Mouse (Mus musculus) forebrain, embryonic 14.5 days (tissue): ENCODE data around the gene Tulp4. TPM values are rescaled to one million over a fixed set of nuclear protein-coding genes. Genes with fewer than 3 reads are reported as not detected.
A peak's percentile ranks its signal among the peaks of the same experiment; 100 is the strongest.

Experiments
- ATAC-seq: fragments of 200-750 bp; cut with Nextera tagmentation; 2 replicates; pipeline ENCODE4 v1.8.0; 2017; ENCODE audit warnings: mild to moderate bottlenecking, moderate library complexity
- DNase-seq: peaks from one replicate; pipeline ENCODE4 v3.0.0-alpha.2; 2015; ENCODE audit warnings: low spot score
- H3K27ac ChIP-seq: fragments of 300-500 bp; sonication (generic); 2 replicates; pipeline ENCODE4 v1.5.1; 2014; ENCODE audit warnings: low read depth, mild to moderate bottlenecking, control low read depth, low read length, moderate library complexity
- H3K27me3 ChIP-seq: fragments of 300-500 bp; sonication (generic); replicated peaks from 2 replicates; pipeline ENCODE4 v1.6.1; 2014; ENCODE audit warnings: low read length, control low read depth, mixed read lengths; ENCODE audit not compliant: control insufficient read depth, insufficient read depth
- H3K36me3 ChIP-seq: fragments of 300-500 bp; sonication (generic); 2 replicates; pipeline ENCODE4 v1.6.1; 2014; ENCODE audit warnings: low read length, control low read depth; ENCODE audit not compliant: control insufficient read depth, insufficient read depth
- H3K4me1 ChIP-seq: fragments of 300-500 bp; sonication (generic); 2 replicates; pipeline ENCODE4 v1.6.1; 2014; ENCODE audit warnings: antibody characterized with exemption, low read length, control low read depth; ENCODE audit not compliant: control insufficient read depth, insufficient read depth
- H3K4me2 ChIP-seq: fragments of 300-500 bp; sonication (generic); 2 replicates; pipeline ENCODE4 v1.6.1; 2014; ENCODE audit warnings: mild to moderate bottlenecking, control low read depth, low read length
- H3K4me3 ChIP-seq: fragments of 300-500 bp; sonication (generic); 2 replicates; pipeline ENCODE4 v1.5.1; 2014; ENCODE audit warnings: low read depth, low read length, control low read depth
- H3K9ac ChIP-seq: fragments of 300-500 bp; sonication (generic); 2 replicates; pipeline ENCODE4 v1.6.1; 2014; ENCODE audit warnings: mild to moderate bottlenecking, low read length, control low read depth, moderate library complexity
- H3K9me3 ChIP-seq: fragments of 300-500 bp; sonication (generic); replicated peaks from 2 replicates; pipeline ENCODE4 v1.6.1; 2016; ENCODE audit warnings: low read length, control low read depth, mixed read lengths; ENCODE audit not compliant: control insufficient read depth
- WGBS: fragments of 180-500 bp; shearing (Covaris S2); extraction: QIAGEN DNeasy Blood & Tissue Kit; methylation state at CpG from one replicate; pipeline ENCODE4 v1.1.7; 2014; 5-methylcytosine and 5-hydroxymethylcytosine counted together
- polyA plus RNA-seq: library from polyadenylated mRNA; unstranded; fragments of >200 nt; fragmentation: Nextera tagmentation; extraction: Ambion mirVana; gene quantifications from 2 replicates; pipeline ENCODE4 v1.2.1, GENCODE M21; 2014

Tulp4 gene
- 133 and 181 TPM in 2 replicates for polyA plus RNA-seq

GRCm38 (mm10) chr17:6106361-6107014, at the start of gene Tulp4:
TSS of gene Tulp4 (plus strand) at chr17:6106437.
- peak within 1 kb of the TSS; percentile 98 for H3K27ac ChIP-seq
- peak within 1 kb of the TSS; percentile 87 for H3K4me2 ChIP-seq
- ATAC-seq (peak; percentile 97), DNase-seq (peak; percentile 96)
- H3K9ac ChIP-seq: peak within 1 kb of the TSS; percentile 99
- peaks cover 16% of the 10 kb centered on the region for H3K4me1 ChIP-seq
- 0% methylated on average over 37 of the region's 76 CpGs for WGBS
- 0 out of 2 replicates have a peak, but pooled peaks cover 7% of the 10 kb centered on the region for H3K36me3 ChIP-seq
- peak within 1 kb of the TSS; percentile 86 for H3K4me3 ChIP-seq
- H3K27me3 ChIP-seq: no peaks in the 10 kb centered on the region
- no peaks in the 10 kb centered on the region for H3K9me3 ChIP-seq

- H3K36me3 ChIP-seq: peaks cover 54% of the 10 kb centered on the region
- no peak overlapping the region for H3K4me3 ChIP-seq
- no peaks in the 10 kb centered on the region for H3K4me1 ChIP-seq
- no peak overlapping the region for H3K27ac ChIP-seq
- ATAC-seq (no peak), DNase-seq (no peak)
- no peak overlapping the region for H3K4me2 ChIP-seq
- WGBS: 89% methylated on average over 8 of the region's 8 CpGs
- no peak overlapping the region for H3K9ac ChIP-seq
- H3K9me3 ChIP-seq: no peaks in the 10 kb centered on the region
- H3K27me3 ChIP-seq: no peaks in the 10 kb centered on the region
These were observed 43.4 kb upstream of the Tulp4 start for GRCm38 (mm10) chr17:6062793-6063192.

GRCm38 (mm10) chr17:6063532-6063931, 42.7 kb upstream of the Tulp4 start:
- H3K36me3 ChIP-seq: peaks cover 54% of the 10 kb centered on the region
- no peak overlapping the region for H3K4me2 ChIP-seq
- WGBS: 92% methylated on average over 5 of the region's 5 CpGs

GRCm38 (mm10) chr17:6066021-6066420, 40.2 kb upstream of the Tulp4 start:
- ATAC-seq (no peak), DNase-seq (no peak)
- no peak overlapping the region for H3K9ac ChIP-seq
- H3K4me3 ChIP-seq: no peak overlapping the region
- H3K27ac ChIP-seq: no peak overlapping the region
- H3K9me3 ChIP-seq: no peaks in the 10 kb centered on the region
- H3K36me3 ChIP-seq: peaks cover 60% of the 10 kb centered on the region
- WGBS: 86% methylated on average over 2 of the region's 2 CpGs
- no peaks in the 10 kb centered on the region for H3K4me1 ChIP-seq
- H3K27me3 ChIP-seq: no peaks in the 10 kb centered on the region
- no peak overlapping the region for H3K4me2 ChIP-seq

More at GRCm38 (mm10) chr17:6063532-6063931, 42.7 kb upstream of the Tulp4 start:
- H3K27ac ChIP-seq: no peak overlapping the region
- no peaks in the 10 kb centered on the region for H3K9me3 ChIP-seq
- H3K4me3 ChIP-seq: no peak overlapping the region
- no peaks in the 10 kb centered on the region for H3K27me3 ChIP-seq
- H3K9ac ChIP-seq: no peak overlapping the region
- H3K4me1 ChIP-seq: no peaks in the 10 kb centered on the region
- ATAC-seq (no peak), DNase-seq (no peak)

GRCm38 (mm10) chr17:6067613-6068012, 38.6 kb upstream of the Tulp4 start:
- Histone ChIP-seq H3K9me3 (no peaks in the 10 kb centered on the region), H3K27me3 (no peaks in the 10 kb centered on the region), H3K4me3 (no peak overlapping the region), H3K9ac (no peak overlapping the region), H3K36me3 (peaks cover 71% of the 10 kb centered on the region), H3K27ac (no peak overlapping the region), H3K4me2 (no peak overlapping the region), H3K4me1 (no peaks in the 10 kb centered on the region)
- 95% methylated on average over 7 of the region's 7 CpGs for WGBS
- no peak for DNase-seq
- ATAC-seq: no peak

- Histone ChIP-seq H3K27ac (no peak overlapping the region), H3K4me1 (no peaks in the 10 kb centered on the region), H3K9me3 (no peaks in the 10 kb centered on the region), H3K9ac (no peak overlapping the region), H3K27me3 (no peaks in the 10 kb centered on the region), H3K4me2 (no peak overlapping the region), H3K36me3 (peaks cover 63% of the 10 kb centered on the region), H3K4me3 (no peak overlapping the region)
- DNase-seq: no peak
- no peak for ATAC-seq
- WGBS: 94% methylated on average over 6 of the region's 6 CpGs
These were observed 36.4 kb upstream of the Tulp4 start for GRCm38 (mm10) chr17:6069866-6070265.

GRCm38 (mm10) chr17:6073405-6073804, 32.8 kb upstream of the Tulp4 start:
- Histone ChIP-seq H3K36me3 (peaks cover 43% of the 10 kb centered on the region), H3K4me1 (peaks cover under 1% of the 10 kb centered on the region; the same call in 1 of the 2 replicates), H3K27ac (no peak overlapping the region), H3K4me3 (no peak overlapping the region), H3K9me3 (no peaks in the 10 kb centered on the region), H3K27me3 (no peaks in the 10 kb centered on the region), H3K9ac (no peak overlapping the region), H3K4me2 (no peak overlapping the region)
- no peak for DNase-seq
- no peak for ATAC-seq
- WGBS: 95% methylated on average over 7 of the region's 7 CpGs

- peak; percentile 97 for ATAC-seq
- peak; percentile 97 for DNase-seq
- H3K36me3 ChIP-seq: peaks cover 8% of the 10 kb centered on the region
- WGBS: under 1% methylated on average over 70 of the region's 70 CpGs
- peak within 1 kb of the TSS; percentile 75 for H3K4me3 ChIP-seq
- peak within 1 kb of the TSS; percentile 75 for H3K4me2 ChIP-seq
- no peaks in the 10 kb centered on the region for H3K27me3 ChIP-seq
- peak within 1 kb of the TSS; percentile 83 for H3K27ac ChIP-seq
- H3K9ac ChIP-seq: peak within 1 kb of the TSS; percentile 79
- H3K4me1 ChIP-seq: peaks cover 15% of the 10 kb centered on the region
- H3K9me3 ChIP-seq: no peaks in the 10 kb centered on the region
These were observed 26.7 kb upstream of the Tulp4 start, which contains the start of the genes Serac1 and Gtf2h5 for GRCm38 (mm10) chr17:6079287-6080122. TSS of gene Serac1 (minus strand) at chr17:6079741. TSS of gene Gtf2h5 (plus strand) at chr17:6079786.
